Mouse (Mus musculus) ES-Bruce4 (cell line): ENCODE results near the gene Pcsk5.

ENCODE experiments used
- CTCF ChIP-seq: IDR thresholded peaks from one replicate; pipeline ENCODE4 v1.8.1; 2011; ENCODE audit warnings: low read depth, low read length
- EP300 ChIP-seq: IDR thresholded peaks from 2 replicates; pipeline ENCODE4 v1.6.1; 2011; ENCODE audit warnings: low read depth, low read length; ENCODE audit not compliant: insufficient read depth
- POLR2A ChIP-seq: IDR thresholded peaks from one replicate; pipeline ENCODE4 v1.8.1; 2011; ENCODE audit warnings: low read length; ENCODE audit not compliant: insufficient read depth

DNA sequence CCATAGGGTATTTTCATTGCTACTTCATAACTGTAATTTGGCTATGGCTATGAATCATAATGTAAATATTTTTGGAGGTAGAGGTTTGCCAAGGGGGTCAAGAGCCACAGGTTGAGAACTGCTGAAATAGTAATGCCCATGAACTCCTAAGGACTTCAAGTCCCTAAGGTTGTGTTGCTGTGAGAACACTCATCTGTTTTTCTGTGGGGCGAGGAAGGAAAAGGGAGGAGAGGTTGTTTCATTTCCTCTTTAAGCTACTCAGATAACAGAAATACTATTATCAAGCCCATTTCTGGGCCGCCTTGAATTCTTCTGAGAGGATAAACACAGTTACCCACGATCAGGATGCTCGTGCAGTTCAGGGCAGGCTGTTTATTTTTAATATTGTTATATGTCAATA lies 440.6 kb downstream of the Pcsk5 start:
- TF ChIP-seq CTCF (no peak), POLR2A (no peak), EP300 (no peak)
